Mouse (Mus musculus) left cerebral cortex, postnatal 36 days (tissue): ENCODE measurements at regions not wholly inside any gene's neighbourhood (a gene's known extent, or its start where the extent isn't known, plus 50 kb on each side); places are given as distances from the start of the nearest gene placed in this dataset.

Experiments
- DNase-seq, 2 experiments: peaks; one replicate each; pipeline ENCODE4 v3.0.0; 2021 to 2022; ENCODE audit warnings: low spot score in 2 of 2, mixed read lengths in 1 of 2
- intact Hi-C: fragments of 180-260 bp; cut with DNase I; formaldehyde crosslinking; loops from one replicate; pipeline ENCODE4 v1.15.1; 2025

GRCm38 (mm10) chr9:30166235-30166752 lies 203.4 kb upstream of the Ntm start:
- no peak for DNase-seq
- intact Hi-C loops = no loop called here

GRCm38 (mm10) chr9:30167223-30167622 lies 204.3 kb upstream of the Ntm start:
- intact Hi-C loops = no loop called here
- DNase-seq = no peak

- no peak for DNase-seq
- intact Hi-C loops = no loop called here
Measured at GRCm38 (mm10) chr9:30174646-30175045, 211.7 kb upstream of the Ntm start.

- intact Hi-C loops = no loop called here
- DNase-seq = no peak
Measured at GRCm38 (mm10) chr9:30175376-30175775, 212.4 kb upstream of the Ntm start.

- DNase-seq = no peak
- intact Hi-C loops = no loop called here
Measured at GRCm38 (mm10) chr9:30183409-30183808, 220.5 kb upstream of the Ntm start.

- DNase-seq = no peak
- intact Hi-C loops = no loop called here
Measured at GRCm38 (mm10) chr9:30184996-30185763, 222.2 kb upstream of the Ntm start.

GRCm38 (mm10) chr9:30186261-30186660 lies 223.3 kb upstream of the Ntm start:
- DNase-seq = no peak
- intact Hi-C loops = no loop called here

GRCm38 (mm10) chr9:30190078-30190477 lies 227.1 kb upstream of the Ntm start:
- DNase-seq = no peak
- intact Hi-C loops = no loop called here

GRCm38 (mm10) chr9:30191119-30191518 lies 228.2 kb upstream of the Ntm start:
- intact Hi-C loops = no loop called here
- peak; percentile 54 to 71 for DNase-seq

- intact Hi-C loops = no loop called here
- no peak for DNase-seq
Measured at GRCm38 (mm10) chr9:30191902-30192301, 229.0 kb upstream of the Ntm start.

- intact Hi-C loops = no loop called here
- no peak for DNase-seq
Measured at GRCm38 (mm10) chr9:30194866-30195265, 231.9 kb upstream of the Ntm start.

GRCm38 (mm10) chr9:30202411-30202810 lies 224.5 kb upstream of the Snx19 start:
- intact Hi-C loops = no loop called here
- no peak for DNase-seq

GRCm38 (mm10) chr9:30207631-30208030 lies 219.3 kb upstream of the Snx19 start:
- intact Hi-C loops = no loop called here
- peak in 1 of 2 experiments; percentile 31 for DNase-seq

- intact Hi-C loops = loop anchor here (5.0 kb wide), 1 partner anchor 68 kb away; no protein-coding TSS in a partner anchor
- DNase-seq = no peak
Measured at GRCm38 (mm10) chr9:30209806-30210205, 217.1 kb upstream of the Snx19 start.

- peak; percentile 64 to 71 for DNase-seq
- intact Hi-C loops = loop anchor here (5.0 kb wide), 1 partner anchor 70 kb away; no protein-coding TSS in a partner anchor
Measured at GRCm38 (mm10) chr9:30212471-30213075, 214.3 kb upstream of the Snx19 start.

- peak; percentile 67 to 68 for DNase-seq
- intact Hi-C loops = no loop called here
Measured at GRCm38 (mm10) chr9:30234501-30235163, 192.3 kb upstream of the Snx19 start.

- DNase-seq = no peak
- intact Hi-C loops = no loop called here
Measured at GRCm38 (mm10) chr9:30235791-30236190, 191.1 kb upstream of the Snx19 start.

- DNase-seq = no peak
- intact Hi-C loops = no loop called here
Measured at GRCm38 (mm10) chr9:30242107-30242506, 184.8 kb upstream of the Snx19 start.

- intact Hi-C loops = loop anchor here (1.0 to 5.0 kb wide), 3 partner anchors 127 to 604 kb away; no protein-coding TSS in a partner anchor
- DNase-seq = peak; percentile 65 to 75
Measured at GRCm38 (mm10) chr9:30264533-30265168, 162.3 kb upstream of the Snx19 start.

GRCm38 (mm10) chr9:30271081-30271480 lies 155.8 kb upstream of the Snx19 start:
- intact Hi-C loops = no loop called here
- DNase-seq = no peak
